Mouse (Mus musculus): Measurements from ENCODE around the gene Zfp78. TPM values are rescaled to one million over a fixed set of nuclear protein-coding genes. Genes with fewer than 3 reads are reported as not detected.
A peak's percentile ranks its signal among the peaks of the same experiment; 100 is the strongest.

Gene Zfp78
- polyA plus RNA-seq, 1 experiment from 2014 or later = 2.1 TPM

DNA sequence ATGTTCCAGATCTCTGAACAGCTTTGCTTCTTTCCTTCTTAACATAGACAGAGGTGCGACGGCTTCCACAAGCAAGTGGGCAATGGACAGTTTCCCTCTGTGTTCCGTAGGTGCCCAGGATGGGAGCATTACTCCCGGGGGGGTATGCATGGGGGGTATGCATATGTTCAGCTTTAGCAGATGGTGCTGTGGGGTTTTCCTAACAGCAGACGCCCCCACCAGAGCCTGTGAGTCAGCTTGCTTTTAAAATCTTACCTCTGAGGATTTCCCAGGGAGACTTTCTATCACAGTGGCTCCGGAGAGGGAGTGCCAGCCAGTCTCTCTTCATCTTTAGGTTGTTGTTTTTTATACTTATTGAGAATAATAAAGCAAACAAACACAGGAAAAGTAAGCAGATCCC lies 56.8 kb downstream of the Zfp78 start:
- H3K4me1 ChIP-seq (ENCODE audit: insufficient read depth) = no peaks in the 10 kb centered on the region
- no peaks in the 10 kb centered on the region for H3K36me3 ChIP-seq (ENCODE audit: insufficient read depth)
- no peak for TF ChIP-seq CTCF (IDR thresholded peaks at IDR 0.05; ENCODE audit: low read depth)
- no peak overlapping the region for H3K27ac ChIP-seq (ENCODE audit: low read depth)
- H3K4me3 ChIP-seq (ENCODE audit: low read depth, low read length) = no peak overlapping the region
- H3K9ac ChIP-seq = no peak overlapping the region
- no peak for ATAC-seq (ENCODE audit: insufficient read depth)
- H3K4me2 ChIP-seq = no peak overlapping the region
- H3K27me3 ChIP-seq (ENCODE audit: insufficient read depth, low read length) = no peaks in the 10 kb centered on the region
- 81% methylated on average over 6 of the region's 6 CpGs for whole genome bisulfite sequencing
- no peaks in the 10 kb centered on the region for H3K9me3 ChIP-seq (ENCODE audit: low read depth, low read length)
- no peak for DNase-seq

DNA sequence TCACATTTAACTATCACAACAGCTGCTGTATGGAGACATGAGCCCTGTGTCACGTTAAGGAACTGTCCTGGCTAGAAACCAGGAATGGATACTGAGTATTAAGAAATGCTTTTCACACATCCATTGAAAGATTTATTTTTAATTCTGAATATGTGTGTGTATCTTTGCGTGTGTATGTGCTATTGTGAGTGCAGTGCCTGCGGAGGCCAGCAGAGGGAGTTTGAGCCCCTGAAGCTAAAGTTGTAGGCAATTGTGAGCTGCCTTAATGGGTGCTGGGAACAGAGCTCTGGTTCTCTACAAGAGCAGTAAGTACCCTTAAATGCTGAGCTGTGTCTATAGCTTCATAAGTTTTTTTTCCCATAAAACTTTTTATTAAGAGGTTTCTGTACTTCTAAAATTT lies 66.3 kb downstream of the Zfp78 start:
- H3K27me3 ChIP-seq (ENCODE audit: insufficient read depth, low read length) = no peaks in the 10 kb centered on the region
- H3K9me3 ChIP-seq (ENCODE audit: low read depth, low read length) = no peaks in the 10 kb centered on the region
- H3K36me3 ChIP-seq (ENCODE audit: insufficient read depth) = no peaks in the 10 kb centered on the region
- H3K4me3 ChIP-seq (ENCODE audit: low read depth, low read length) = no peak overlapping the region
- H3K4me2 ChIP-seq = no peak overlapping the region
- ATAC-seq (ENCODE audit: insufficient read depth) (no peak), DNase-seq (no peak)
- no peak for TF ChIP-seq CTCF (IDR thresholded peaks at IDR 0.05; ENCODE audit: low read depth)
- WGBS = 85% methylated on average over 3 of the region's 3 CpGs
- H3K4me1 ChIP-seq (ENCODE audit: insufficient read depth) = no peaks in the 10 kb centered on the region
- no peak overlapping the region for H3K9ac ChIP-seq
- H3K27ac ChIP-seq (ENCODE audit: low read depth) = no peak overlapping the region

DNA sequence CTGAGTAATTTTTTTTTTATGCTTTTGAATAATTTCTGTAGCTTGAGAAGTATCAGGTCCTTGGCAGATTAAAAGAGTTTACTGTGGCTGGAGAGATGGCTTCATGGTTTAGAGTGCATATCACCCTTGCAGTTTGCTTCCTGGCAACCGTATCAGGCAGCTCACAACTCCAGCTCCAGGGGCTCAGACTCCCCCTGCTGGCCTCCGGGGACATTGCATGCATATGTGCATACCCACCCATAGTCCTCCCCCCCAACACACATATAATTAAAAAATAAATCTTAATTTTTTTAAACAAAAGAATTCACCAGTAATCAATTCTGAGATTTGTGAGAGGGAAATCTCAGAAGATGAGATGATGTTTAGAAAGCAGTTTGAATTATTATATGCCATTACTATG lies 67.3 kb downstream of the Zfp78 start:
- Histone ChIP-seq H3K4me3 (ENCODE audit: low read depth, low read length) (no peak overlapping the region), H3K27me3 (ENCODE audit: insufficient read depth, low read length) (no peaks in the 10 kb centered on the region), H3K9ac (no peak overlapping the region), H3K27ac (ENCODE audit: low read depth) (no peak overlapping the region), H3K4me2 (no peak overlapping the region), H3K36me3 (ENCODE audit: insufficient read depth) (no peaks in the 10 kb centered on the region), H3K4me1 (ENCODE audit: insufficient read depth) (no peaks in the 10 kb centered on the region), H3K9me3 (ENCODE audit: low read depth, low read length) (no peaks in the 10 kb centered on the region)
- peak; percentile 31 for DNase-seq
- no peak for ATAC-seq (ENCODE audit: insufficient read depth)
- 38% methylated on average over 2 of the region's 2 CpGs for WGBS
- peak; percentile 60 for TF ChIP-seq CTCF (IDR thresholded peaks at IDR 0.05; ENCODE audit: low read depth)

Other genes with a start within 250 kb of the Zfp78 start
- 12.7 and 14.9 TPM in 2 replicates for gene Zfp787, start 207.3 kb upstream of the Zfp78 start, polyA plus RNA-seq (2014; fragmentation: Nextera tagmentation; extraction: Ambion mirVana)
- gene Zfp444, start 191.1 kb upstream of the Zfp78 start, polyA plus RNA-seq (2014; fragmentation: Nextera tagmentation; extraction: Ambion mirVana) = 57.3 TPM in 2 replicates
- gene Galp, start 166.2 kb upstream of the Zfp78 start, polyA plus RNA-seq (2014; fragmentation: Nextera tagmentation; extraction: Ambion mirVana) = not detected in 2 replicates
- gene Zscan5b, start 141.0 kb upstream of the Zfp78 start, polyA plus RNA-seq (2014; fragmentation: Nextera tagmentation; extraction: Ambion mirVana) = not detected in 2 replicates
- gene Epp13, start 110.6 kb upstream of the Zfp78 start, polyA plus RNA-seq (2014; fragmentation: Nextera tagmentation; extraction: Ambion mirVana) = not detected in 2 replicates
- gene Zfp667, start 76.7 kb upstream of the Zfp78 start, polyA plus RNA-seq (2014; fragmentation: Nextera tagmentation; extraction: Ambion mirVana) = 5.8 and 6.0 TPM in 2 replicates
- gene Zfp583, start 32.0 kb upstream of the Zfp78 start, polyA plus RNA-seq (2014; fragmentation: Nextera tagmentation; extraction: Ambion mirVana) = 5.3 and 6.6 TPM in 2 replicates
- 1.2 and 1.6 TPM in 2 replicates for gene Gm3854, start 19.5 kb upstream of the Zfp78 start, polyA plus RNA-seq (2014; fragmentation: Nextera tagmentation; extraction: Ambion mirVana)
- 9.6 and 11.9 TPM in 2 replicates for gene Zfp28, start 20.0 kb downstream of the Zfp78 start, polyA plus RNA-seq (2014; fragmentation: Nextera tagmentation; extraction: Ambion mirVana)
- gene Smim17, start 35.4 kb downstream of the Zfp78 start, polyA plus RNA-seq (2014; fragmentation: Nextera tagmentation; extraction: Ambion mirVana) = 0.22 and 0.61 TPM in 2 replicates
- not detected in 2 replicates for gene Gm20715, start 47.0 kb downstream of the Zfp78 start, polyA plus RNA-seq (2014; fragmentation: Nextera tagmentation; extraction: Ambion mirVana)
- not detected in 2 replicates for gene Olfr1344, start 75.4 kb downstream of the Zfp78 start, polyA plus RNA-seq (2014; fragmentation: Nextera tagmentation; extraction: Ambion mirVana)
- gene Olfr1336, start 92.9 kb downstream of the Zfp78 start, polyA plus RNA-seq (2014; fragmentation: Nextera tagmentation; extraction: Ambion mirVana) = not detected in 2 replicates
- gene Olfr1346, start 103.8 kb downstream of the Zfp78 start, polyA plus RNA-seq (2014; fragmentation: Nextera tagmentation; extraction: Ambion mirVana) = not detected in 2 replicates
- not detected in 2 replicates for gene Olfr5, start 123.7 kb downstream of the Zfp78 start, polyA plus RNA-seq (2014; fragmentation: Nextera tagmentation; extraction: Ambion mirVana)
- gene Olfr1347, start 136.5 kb downstream of the Zfp78 start, polyA plus RNA-seq (2014; fragmentation: Nextera tagmentation; extraction: Ambion mirVana) = not detected in 2 replicates
- gene Olfr1348, start 145.5 kb downstream of the Zfp78 start, polyA plus RNA-seq (2014; fragmentation: Nextera tagmentation; extraction: Ambion mirVana) = not detected in 2 replicates
- gene Olfr1349, start 159.7 kb downstream of the Zfp78 start, polyA plus RNA-seq (2014; fragmentation: Nextera tagmentation; extraction: Ambion mirVana) = not detected in 2 replicates
- gene Olfr1350, start 201.6 kb downstream of the Zfp78 start, polyA plus RNA-seq (2014; fragmentation: Nextera tagmentation; extraction: Ambion mirVana) = not detected in 2 replicates

All from lung, embryonic 14.5 days (tissue).